25 mouse cellular contexts compared by ENCODE assay signal in genomic region chr9:31183061-31183460, GRCm38 (mm10). TPM values are rescaled to one million over a fixed set of nuclear protein-coding genes. Genes with fewer than 3 reads are reported as not detected.
DNase-seq lines count a peak whose midpoint lies in the region; ATAC-seq and TF ChIP-seq lines count a peak whose summit lies in the region.
"Had no signal": no experiment of that assay in that cellular context is flagged by ENCODE, and none has a peak within 500 bp of the region (broad histone marks: within the 10 kb centered on the region; RNA-seq: fewer than 3 reads in every experiment).

No protein-coding gene starts in this region.

- WGBS in heart, postnatal 0 days, result 52% methylated on average over 4 of the region's 4 CpGs
- WGBS in heart, embryonic 10.5 days, result 62% methylated on average over 4 of the region's 4 CpGs
- 44% methylated on average over 4 of the region's 4 CpGs for WGBS in lung, postnatal 0 days
- 47% methylated on average over 4 of the region's 4 CpGs for WGBS in olfactory bulb, adult 2 months

- ATAC-seq in heart, postnatal 0 days (ENCODE audit: insufficient read depth, low read depth), result no peak
- peak; percentile 30; the same call in 1 of the 2 replicates for ATAC-seq in lung, postnatal 0 days
- ATAC-seq: activated CD4-positive, CD25-positive, alpha-beta regulatory T cell, adult 4 months; forebrain, embryonic 15.5 days; hindbrain, postnatal 0 days; Patski had no signal

- DNase-seq in heart, postnatal 0 days (ENCODE audit: low spot score), result peak; percentile 32
- no peak for DNase-seq in heart, embryonic 10.5 days (ENCODE audit: low spot score)
- peak; percentile 59 for DNase-seq in lung, postnatal 0 days (ENCODE audit: low spot score)
- DNase-seq in lung, postnatal 10 days, result no peak
- no peak for DNase-seq in left cerebral cortex, adult 8-10 months (ENCODE audit: low spot score in 2 of 2)
- DNase-seq: adrenal gland, adult 2 months; adrenal gland, postnatal 25 days; cerebellum, adult 11 months; cerebellum, adult 8-10 months; cerebellum, postnatal 14 days; embryo, embryonic 11 days; gastrocnemius, postnatal 36 days; heart, adult 18-20 months; heart, postnatal 10 days had no signal

- no peaks in the 10 kb centered on the region for H3K27me3 ChIP-seq in heart, postnatal 0 days (ENCODE audit: control insufficient read depth, insufficient read depth, low read length)
- no peaks in the 10 kb centered on the region for H3K27me3 ChIP-seq in heart, embryonic 10.5 days (ENCODE audit: insufficient read depth, poor library complexity, severe bottlenecking)
- H3K27me3 ChIP-seq in lung, postnatal 0 days (replicated peaks; ENCODE audit: insufficient read depth, low read length), result no peaks in the 10 kb centered on the region
- H3K27me3 ChIP-seq: CH12.LX; embryonic facial prominence, embryonic 15.5 days; forebrain, embryonic 15.5 days; heart, embryonic 12.5 days; hindbrain, embryonic 13.5 days; Patski had no signal

- no peak for TF ChIP-seq POLR2A in olfactory bulb, adult 2 months (IDR thresholded peaks at IDR 0.05; ENCODE audit: insufficient read depth, low read depth, low read length)

- no peaks in the 10 kb centered on the region for H3K36me3 ChIP-seq in heart, postnatal 0 days (replicated peaks; ENCODE audit: control insufficient read depth, insufficient read depth, low read length)
- H3K36me3 ChIP-seq in heart, embryonic 10.5 days, result 0 out of 2 replicates have a peak, but pooled peaks cover 3% of the 10 kb centered on the region
- no peaks in the 10 kb centered on the region for H3K36me3 ChIP-seq in lung, postnatal 0 days (ENCODE audit: insufficient read depth, low read length)
- H3K36me3 ChIP-seq: embryonic facial prominence, embryonic 15.5 days; forebrain, embryonic 15.5 days; hindbrain, embryonic 13.5 days had no signal

- TF ChIP-seq EP300 in heart, postnatal 0 days (IDR thresholded peaks at IDR 0.05; ENCODE audit: low read depth), result no peak
- TF ChIP-seq EP300 in lung, postnatal 0 days (IDR thresholded peaks at IDR 0.05), result no peak

- H3K4me2 ChIP-seq in heart, postnatal 0 days (ENCODE audit: low read depth, low read length), result no peak overlapping the region
- H3K4me2 ChIP-seq in lung, postnatal 0 days (replicated peaks; ENCODE audit: low read depth, low read length), result no peak overlapping the region
- H3K4me2 ChIP-seq: embryonic facial prominence, embryonic 15.5 days; forebrain, embryonic 15.5 days; heart, embryonic 12.5 days; hindbrain, embryonic 13.5 days had no signal

- H3K4me1 ChIP-seq in heart, postnatal 0 days (ENCODE audit: control insufficient read depth, insufficient read depth), result peaks cover 27% of the 10 kb centered on the region
- peaks cover 25% of the 10 kb centered on the region for H3K4me1 ChIP-seq in heart, embryonic 10.5 days
- peaks cover 21% of the 10 kb centered on the region; the same call in 1 of the 2 replicates for H3K4me1 ChIP-seq in lung, postnatal 0 days (ENCODE audit: insufficient read depth, low read depth, low read length)
- H3K4me1 ChIP-seq in olfactory bulb, adult 2 months (ENCODE audit: control insufficient read depth, insufficient read depth, low read length), result peaks cover 7% of the 10 kb centered on the region; the same call in 1 of the 2 replicates

- H3K4me3 ChIP-seq in heart, postnatal 0 days (ENCODE audit: low read depth, low read length), result no peak overlapping the region
- no peak overlapping the region for H3K4me3 ChIP-seq in heart, embryonic 10.5 days
- no peak overlapping the region for H3K4me3 ChIP-seq in lung, postnatal 0 days (ENCODE audit: low read depth, low read length)
- no peak overlapping the region for H3K4me3 ChIP-seq in olfactory bulb, adult 2 months (ENCODE audit: insufficient read depth, low read depth, low read length)
- H3K4me3 ChIP-seq: embryonic facial prominence, embryonic 15.5 days; erythroblast, embryonic 14.5 days; forebrain, embryonic 15.5 days; heart, embryonic 12.5 days; hindbrain, embryonic 13.5 days had no signal

- no peak for TF ChIP-seq CTCF in heart, postnatal 0 days (IDR thresholded peaks at IDR 0.05; ENCODE audit: low read depth)
- no peak for TF ChIP-seq CTCF in lung, postnatal 0 days (IDR thresholded peaks at IDR 0.05)
- TF ChIP-seq CTCF in olfactory bulb, adult 2 months (IDR thresholded peaks at IDR 0.05; ENCODE audit: insufficient read depth, low read depth, low read length), result no peak

- 0 out of 2 replicates have a peak overlapping the region, but pooled peaks have one; percentile 20 for H3K27ac ChIP-seq in heart, postnatal 0 days (ENCODE audit: low read depth)
- no peak overlapping the region for H3K27ac ChIP-seq in heart, embryonic 10.5 days
- H3K27ac ChIP-seq in lung, postnatal 0 days (ENCODE audit: low read length), result 0 out of 2 replicates have a peak overlapping the region, but pooled peaks have one; percentile 43
- H3K27ac ChIP-seq in olfactory bulb, adult 2 months (ENCODE audit: insufficient read depth, low read depth, low read length), result peak overlapping the region; percentile 57; the same call in 1 of the 2 replicates
- H3K27ac ChIP-seq: embryonic facial prominence, embryonic 15.5 days; forebrain, embryonic 15.5 days; hindbrain, embryonic 13.5 days; hindbrain, postnatal 0 days had no signal

- H3K9ac ChIP-seq in heart, postnatal 0 days (replicated peaks; ENCODE audit: low read depth, low read length), result no peak overlapping the region
- H3K9ac ChIP-seq in lung, postnatal 0 days (replicated peaks; ENCODE audit: low read depth), result no peak overlapping the region
- H3K9ac ChIP-seq: embryonic facial prominence, embryonic 15.5 days; forebrain, embryonic 15.5 days; heart, embryonic 12.5 days; hindbrain, embryonic 13.5 days had no signal

- no peaks in the 10 kb centered on the region for H3K9me3 ChIP-seq in heart, postnatal 0 days (replicated peaks; ENCODE audit: control insufficient read depth, low read length)
- no peaks in the 10 kb centered on the region for H3K9me3 ChIP-seq in heart, embryonic 10.5 days
- no peaks in the 10 kb centered on the region for H3K9me3 ChIP-seq in lung, postnatal 0 days (ENCODE audit: low read length)
- H3K9me3 ChIP-seq: embryonic facial prominence, embryonic 15.5 days; forebrain, embryonic 15.5 days; heart, embryonic 12.5 days; hindbrain, embryonic 13.5 days had no signal

RNA-seq across cellular contexts. Expression of gene Aplp2, which starts 28.6 kb away (rescaled TPM):
- 305 and 331 TPM in 2 replicates for total RNA-seq in heart, postnatal 0 days (2014; rRNA removed; ENCODE audit: low replicate concordance)
- polyA plus RNA-seq in heart, postnatal 0 days (2015; fragmentation: Nextera tagmentation; extraction: Ambion mirVana), result 301 and 312 TPM in 2 replicates
- 257 and 312 TPM in 2 replicates for polyA plus RNA-seq in heart, embryonic 10.5 days (2016; fragmentation: Nextera tagmentation; extraction: Ambion mirVana)
- polyA plus RNA-seq in lung, postnatal 0 days (2015; fragmentation: Nextera tagmentation; extraction: Ambion mirVana), result 523 and 525 TPM in 2 replicates
- polyA plus RNA-seq in olfactory bulb, adult 2 months (2012; ENCODE audit: insufficient read depth, insufficient read length, low replicate concordance, missing spikeins), result 531 TPM in 1 of 2 replicates, not detected in the other
- 100 to 1,000 TPM; 531 to 605 (median 581) TPM for total RNA-seq in left cerebral cortex, adult 8-10 months (2022)

RNA-seq across cellular contexts. Expression of gene St14, which starts 51.4 kb away (rescaled TPM):
- 3.3 TPM in 2 replicates for total RNA-seq in heart, postnatal 0 days (2014; rRNA removed; ENCODE audit: low replicate concordance)
- 0.23 and 0.60 TPM in 2 replicates for polyA plus RNA-seq in heart, postnatal 0 days (2015; fragmentation: Nextera tagmentation; extraction: Ambion mirVana)
- 2.3 and 5.9 TPM in 2 replicates for polyA plus RNA-seq in heart, embryonic 10.5 days (2016; fragmentation: Nextera tagmentation; extraction: Ambion mirVana)
- 36.6 and 42.3 TPM in 2 replicates for polyA plus RNA-seq in lung, postnatal 0 days (2015; fragmentation: Nextera tagmentation; extraction: Ambion mirVana)
- polyA plus RNA-seq in olfactory bulb, adult 2 months (2012; ENCODE audit: insufficient read depth, insufficient read length, low replicate concordance, missing spikeins), result not detected in 2 replicates
- 1 to 10 TPM in 3 of 4 experiments, under 1 TPM in 1; 0.96 to 9.2 (median 4.0) TPM for total RNA-seq in left cerebral cortex, adult 8-10 months (2022)
- total RNA-seq: gastrocnemius, adult 8-10 months; gastrocnemius, postnatal 36 days had no signal
- polyA plus RNA-seq: Patski had no signal

Comparison
In these comparisons a context has a peak if more than half of its experiments do, and no peak if none do; other contexts are left out.
1. DNase-seq: peak in heart, postnatal 0 days (single experiment) and lung, postnatal 0 days (single experiment); none in heart, embryonic 10.5 days (single experiment), lung, postnatal 10 days (single experiment) and left cerebral cortex, adult 8-10 months (0 of 2).